Mouse (Mus musculus): ENCODE results near the gene Htatip2. TPM values are rescaled to one million over a fixed set of nuclear protein-coding genes. Genes with fewer than 3 reads are reported as not detected.

The Htatip2 gene
- polyA plus RNA-seq (2017; shearing (Covaris generic)): 10 to 100 TPM; 33.4 to 48.8 TPM

DNA sequence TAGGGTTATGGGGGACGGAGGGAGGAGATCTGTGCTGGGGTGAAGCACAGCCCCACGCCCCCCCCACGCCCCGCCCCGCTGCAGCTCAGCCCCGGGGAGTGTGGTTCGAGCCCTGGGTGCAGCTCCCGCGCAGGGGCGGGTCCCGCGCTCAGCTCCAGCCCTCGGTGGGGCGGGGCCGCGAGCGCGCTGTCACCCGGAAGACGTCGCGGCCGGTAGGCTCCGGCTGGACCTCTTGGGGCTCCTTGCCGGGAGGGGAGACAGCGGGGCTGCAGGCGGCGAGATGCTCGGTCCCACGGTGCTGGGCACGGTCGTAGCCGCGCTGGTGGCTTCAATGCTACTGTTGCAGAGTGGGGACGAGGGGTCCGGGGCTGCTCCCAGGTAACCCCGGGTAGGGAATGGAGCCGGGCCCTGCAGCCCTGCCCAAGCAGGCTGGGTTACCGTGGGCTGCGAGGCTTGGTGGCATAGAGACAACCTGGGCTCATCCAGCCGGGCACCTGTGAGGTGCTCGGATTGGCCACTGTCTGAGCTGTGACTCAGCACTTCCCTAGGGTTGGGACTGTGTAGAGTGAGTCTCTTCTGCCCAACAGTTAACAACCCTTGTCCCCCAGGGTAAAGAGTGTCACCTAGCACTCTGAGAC, at the start of gene Htatip2:
TSS of gene Htatip2 (plus strand) at position 182 of the 638 bp plus-strand sequence.
- peak; percentile 87 for ATAC-seq

DNA sequence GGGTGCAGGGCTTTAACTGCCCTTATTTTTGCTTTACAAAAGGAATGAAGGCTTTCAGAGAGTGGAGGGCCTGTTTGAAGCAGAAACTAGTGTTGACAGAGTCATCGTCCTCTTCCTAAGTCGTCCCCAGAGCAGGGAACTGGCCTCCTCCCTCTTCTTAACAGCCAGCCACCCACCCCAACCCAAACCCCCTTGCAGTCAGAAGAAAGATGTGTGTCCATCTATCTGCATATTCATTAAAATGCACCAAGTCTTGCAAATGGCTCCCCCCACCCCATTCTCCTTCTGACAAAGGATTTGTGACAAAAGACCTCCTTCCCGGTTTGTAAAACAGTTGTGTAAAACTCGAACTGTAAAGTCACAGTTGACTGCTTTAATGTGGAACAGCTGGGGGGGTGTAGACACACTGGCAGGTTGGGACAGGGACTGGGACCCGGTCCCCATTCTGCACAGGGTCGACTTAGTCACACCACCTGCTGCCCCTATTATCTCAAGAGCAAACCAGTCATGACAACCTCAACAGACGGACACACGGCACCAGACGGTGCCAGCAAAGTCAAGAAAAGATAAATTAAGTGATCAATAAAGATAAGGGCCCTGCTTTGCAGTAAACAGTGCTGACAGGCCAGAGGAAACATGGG, 49.4 kb upstream of the Htatip2 start:
- ATAC-seq: no peak

DNA sequence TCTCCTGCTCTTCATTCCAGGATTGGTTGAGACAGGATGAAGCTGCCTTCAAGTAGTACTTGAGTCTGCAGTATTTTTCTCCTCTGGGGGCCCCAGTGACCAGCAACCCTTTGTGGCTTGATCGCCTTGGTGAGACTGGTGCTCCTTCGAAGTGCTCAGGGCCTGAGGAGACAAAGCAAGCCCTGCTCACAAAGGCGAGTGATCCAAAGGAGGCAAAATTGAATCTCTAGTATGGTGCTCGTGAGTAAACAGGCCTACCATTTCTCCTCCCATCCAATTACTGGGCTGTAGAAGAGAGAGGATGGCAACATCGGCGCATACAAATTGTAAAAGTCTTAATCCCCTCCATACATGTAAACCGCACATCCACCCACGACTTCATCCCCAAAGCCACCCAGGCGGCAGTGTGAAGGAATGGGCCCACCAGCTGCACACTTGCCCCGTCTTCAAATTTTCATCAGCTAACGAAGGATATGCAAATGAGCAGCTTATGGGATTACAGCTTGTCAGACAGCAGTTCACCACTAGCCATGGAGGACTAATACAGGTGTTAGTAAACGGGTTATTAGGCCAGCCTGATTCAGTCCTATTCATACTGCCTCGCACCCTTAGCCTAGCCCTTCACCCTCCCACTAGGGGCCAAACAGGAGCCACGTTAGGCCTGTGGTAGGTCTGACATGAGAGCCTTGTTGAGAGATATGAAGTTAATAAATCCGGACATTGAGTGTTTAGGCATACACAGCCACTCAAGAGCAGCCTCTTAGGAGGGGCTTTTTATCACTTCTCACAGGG, 40.8 kb upstream of the Htatip2 start:
- no peak for ATAC-seq

DNA sequence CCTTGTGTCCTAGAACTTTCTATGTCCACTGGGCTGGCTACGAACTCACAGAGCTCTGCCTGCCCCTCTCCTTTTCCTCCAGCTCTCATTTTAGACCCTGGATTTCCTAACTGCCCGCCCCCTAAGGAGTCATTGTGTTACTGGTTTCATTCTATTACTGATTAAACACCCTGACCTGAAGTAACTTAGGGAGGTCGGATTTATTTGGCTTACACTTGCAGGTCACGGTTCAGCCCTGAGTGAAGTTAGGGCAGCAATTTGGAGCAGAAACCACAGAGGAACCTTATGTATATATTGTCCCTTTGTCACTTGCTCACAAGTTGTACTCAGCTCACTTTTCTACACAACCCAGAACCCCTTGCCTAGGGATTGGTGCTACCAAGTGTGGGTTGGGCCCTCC, 24.6 kb upstream of the Htatip2 start:
- ATAC-seq: no peak

DNA sequence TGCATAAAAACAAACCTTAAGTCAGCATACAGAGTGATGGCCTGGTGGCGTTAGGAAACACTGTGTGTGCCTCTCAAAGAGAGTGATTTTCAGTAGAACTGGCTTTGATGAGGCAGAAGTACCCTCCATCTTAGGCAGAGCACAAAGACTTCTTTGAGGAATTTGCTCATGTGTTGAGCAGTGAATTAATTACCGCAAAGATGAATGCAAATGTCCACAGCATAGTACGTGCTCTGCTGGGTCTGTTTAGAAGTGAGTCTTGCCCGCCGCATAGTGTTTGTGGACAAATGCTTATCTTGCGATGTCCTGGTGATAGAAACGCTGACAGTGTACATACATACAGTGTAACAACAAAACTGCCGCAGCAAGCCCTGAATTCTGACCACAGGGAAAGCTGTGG, 19.5 kb upstream of the Htatip2 start:
- no peak for ATAC-seq

DNA sequence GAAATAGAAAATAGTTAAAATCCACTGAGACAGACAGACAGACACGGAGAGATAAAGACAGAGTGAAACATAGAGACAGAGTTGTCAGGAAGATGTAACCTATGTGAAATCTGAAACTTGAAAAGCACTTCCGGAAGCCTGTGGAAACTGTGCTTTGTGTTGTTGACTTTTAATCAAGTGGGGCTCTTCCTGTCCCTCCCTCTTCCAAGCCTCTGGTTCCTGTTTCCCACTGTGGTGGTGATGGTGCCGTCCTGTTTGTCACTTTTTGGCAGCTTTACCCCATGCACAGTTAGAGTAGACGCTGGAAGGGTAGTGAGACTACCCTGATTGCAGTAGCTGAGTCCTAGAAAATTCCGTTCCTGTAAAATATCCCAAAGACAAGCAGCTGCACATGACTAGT, 17.4 kb upstream of the Htatip2 start:
- peak; percentile 91 for ATAC-seq

DNA sequence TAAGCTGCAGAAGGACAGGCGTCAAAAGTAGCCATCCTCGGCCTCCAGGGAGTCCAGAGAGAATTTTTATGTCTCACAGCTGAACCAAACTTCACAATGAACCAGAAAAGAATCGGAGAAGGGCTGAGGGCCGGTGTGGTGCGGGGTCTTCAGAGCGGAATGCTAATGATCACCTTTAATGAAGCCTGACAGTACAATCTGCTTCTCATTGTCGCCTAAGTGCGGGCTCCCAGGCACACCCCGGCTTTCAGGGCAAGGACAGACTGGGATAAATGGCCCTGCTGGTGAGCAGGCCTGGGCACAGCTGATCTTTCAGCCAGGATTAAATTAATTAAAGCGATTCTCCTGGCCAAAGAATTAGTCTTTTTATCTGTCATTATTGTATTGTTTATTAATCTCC, 17.0 kb upstream of the Htatip2 start:
- ATAC-seq: no peak

DNA sequence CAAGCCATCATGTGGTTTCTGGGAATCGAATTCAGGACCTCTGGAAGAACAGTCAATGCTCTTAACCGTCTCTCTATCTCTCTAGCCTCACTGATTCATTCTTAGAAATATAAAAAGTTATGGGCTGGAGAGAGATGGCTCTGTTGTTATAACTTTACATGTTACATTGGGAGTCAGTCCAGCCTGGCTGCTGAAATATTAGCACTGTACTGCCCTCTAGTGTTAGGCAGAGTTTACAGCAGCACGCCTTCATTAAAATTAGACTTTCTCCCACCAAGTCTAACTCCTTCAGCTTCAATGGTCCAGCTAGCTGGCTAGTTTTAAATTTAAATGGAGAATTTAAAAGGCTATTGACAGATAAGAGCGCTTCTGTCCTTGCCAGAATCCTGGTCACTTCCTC, 7.8 kb upstream of the Htatip2 start:
- ATAC-seq: peak; percentile 66

DNA sequence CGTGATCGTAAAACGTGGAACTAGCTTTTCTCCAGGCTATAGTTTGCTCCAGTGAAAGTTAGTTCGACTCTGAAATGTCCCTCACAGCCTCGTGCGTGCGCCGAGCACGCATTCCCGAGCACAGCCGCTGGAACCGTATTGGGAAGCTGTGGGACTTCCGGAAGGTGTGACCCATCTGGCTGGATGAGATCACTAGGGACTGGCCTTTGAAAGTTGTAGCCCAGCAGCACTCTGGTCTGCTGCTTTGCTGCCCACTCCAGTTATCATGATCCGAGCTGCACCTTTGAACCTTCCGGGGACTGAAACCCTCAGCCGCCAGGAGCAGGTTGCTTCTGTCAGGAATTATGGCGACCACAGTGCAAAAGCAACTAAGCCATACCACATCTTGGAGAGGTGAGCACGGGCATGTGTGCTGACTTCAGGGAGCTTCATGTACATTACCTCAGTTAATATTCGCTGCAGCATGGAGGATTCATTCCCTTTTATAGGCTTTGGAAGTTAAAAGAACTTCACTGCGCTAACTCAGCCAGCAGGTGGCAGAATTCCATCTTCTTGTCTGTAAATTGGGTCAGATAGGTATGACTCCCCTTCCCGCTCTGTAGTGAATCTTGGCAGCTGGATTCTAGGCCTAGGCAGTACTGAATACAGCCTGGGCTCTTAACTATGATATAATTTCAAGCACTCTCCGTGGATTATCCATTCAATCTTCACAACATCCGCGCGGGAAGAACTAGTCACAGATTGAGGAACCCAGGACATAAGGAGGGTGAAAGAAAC, 6.0 kb upstream of the Htatip2 start:
- ATAC-seq: peak; percentile 58

DNA sequence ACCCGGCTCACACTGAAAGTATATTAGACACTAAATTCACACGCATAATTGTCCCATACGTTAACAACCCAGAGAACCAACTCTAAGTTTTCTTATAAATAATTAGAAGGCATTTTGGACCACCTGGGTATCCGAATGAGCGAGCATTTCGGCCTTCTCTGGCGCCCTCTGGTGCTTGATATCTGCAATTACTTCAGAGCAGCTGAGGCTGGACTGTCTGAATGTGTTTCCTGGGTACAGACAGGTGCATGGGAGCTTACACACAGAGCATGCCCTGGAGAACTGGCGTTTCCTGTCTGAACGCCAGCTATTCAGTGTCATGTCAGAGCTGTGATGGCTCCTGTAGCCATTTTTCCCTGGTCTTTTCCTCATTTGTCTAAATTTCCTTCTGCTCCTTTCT, 4.1 kb upstream of the Htatip2 start:
- peak; percentile 61 for ATAC-seq

DNA sequence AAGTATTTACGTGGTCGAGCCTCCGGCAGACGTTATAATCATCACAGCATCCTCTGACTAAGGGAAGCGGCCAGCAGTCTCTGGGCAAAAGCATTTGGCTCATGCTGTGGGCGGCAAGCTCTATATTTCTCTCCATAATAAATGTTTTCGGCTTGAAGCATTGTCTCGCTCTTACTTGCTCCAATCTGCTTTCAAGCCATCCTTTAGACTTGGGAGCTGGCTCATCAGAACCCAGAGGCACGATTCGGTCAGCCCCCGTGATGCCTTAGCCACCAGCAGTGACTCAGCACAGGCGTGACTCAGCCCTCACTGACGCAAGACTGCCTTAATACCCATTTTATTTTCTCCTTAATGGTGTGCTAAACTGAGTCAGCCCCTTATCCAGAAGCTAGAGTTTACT, 3.7 kb downstream of the Htatip2 start:
- ATAC-seq: no peak

DNA sequence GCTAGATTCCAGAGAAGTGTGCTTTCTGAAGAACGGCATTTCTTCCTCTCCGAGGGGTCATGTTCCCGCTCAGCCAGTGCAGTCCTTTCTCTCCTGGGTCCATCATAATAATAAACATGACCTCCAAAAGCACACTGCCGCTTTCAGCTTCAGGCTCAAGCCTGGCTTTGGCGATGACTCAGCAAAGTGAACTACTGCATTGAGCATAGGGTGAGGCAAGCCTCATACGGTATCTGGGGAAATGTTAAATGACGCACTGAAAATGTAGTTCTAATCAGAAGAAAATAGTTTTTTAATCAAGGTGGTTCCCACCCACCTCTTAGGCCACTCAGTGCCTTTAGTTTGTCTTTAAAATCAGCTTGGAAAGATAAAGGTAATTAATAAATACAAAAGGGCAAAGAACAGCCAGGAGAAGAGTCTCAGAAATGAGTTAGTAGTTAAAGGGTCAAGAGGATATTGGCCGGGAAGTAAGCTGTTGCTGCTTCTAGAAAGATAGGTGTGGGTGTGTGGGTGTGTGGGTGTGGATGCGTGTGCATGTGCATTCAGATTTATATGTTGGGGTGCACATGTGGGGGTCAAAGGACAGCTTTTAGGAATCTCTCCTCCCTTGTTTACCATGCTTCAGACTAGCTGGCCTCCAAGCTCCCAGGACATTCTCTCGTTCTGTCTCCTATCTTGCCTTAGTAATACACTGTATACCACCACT, 5.2 kb downstream of the Htatip2 start:
- ATAC-seq: no peak

DNA sequence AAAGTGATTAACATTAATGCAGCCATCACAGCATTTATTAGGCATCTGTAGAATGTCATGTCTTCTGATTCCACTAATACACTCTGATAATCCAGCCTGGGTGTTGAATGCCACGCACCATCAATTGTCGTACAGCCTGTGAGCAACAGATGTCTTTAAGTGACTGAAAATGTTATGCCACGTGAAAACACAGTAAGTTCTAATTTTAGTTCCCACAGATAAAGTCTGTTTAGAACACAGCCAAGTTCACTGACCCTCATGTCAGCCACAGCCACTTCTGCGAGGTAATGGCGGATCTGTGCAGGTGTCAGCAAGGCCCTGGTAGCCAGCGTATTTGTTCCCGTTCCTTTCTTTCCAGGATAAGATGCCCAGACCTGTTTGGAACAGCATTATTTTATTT, 7.3 kb downstream of the Htatip2 start:
- no peak for ATAC-seq

DNA sequence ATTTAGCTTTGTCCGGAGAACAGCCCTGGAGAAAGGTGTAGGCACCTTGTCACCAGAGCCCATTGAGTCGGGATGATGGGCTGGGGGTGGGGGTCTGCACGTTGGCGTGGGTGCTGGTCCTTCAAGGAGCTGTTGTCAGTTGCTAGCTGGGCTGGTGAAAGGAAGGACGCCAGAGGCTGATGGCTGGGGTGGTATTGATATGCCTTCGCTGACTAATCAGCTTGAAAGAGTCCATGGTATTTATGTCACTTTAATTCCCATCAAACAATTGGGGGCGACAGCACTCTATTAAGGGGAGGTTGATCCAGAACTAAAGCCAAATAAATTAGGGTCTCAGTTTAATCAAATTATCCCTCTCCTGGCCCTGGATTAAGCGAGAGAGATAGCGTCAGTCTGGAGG, 9.6 kb downstream of the Htatip2 start:
- ATAC-seq: no peak

DNA sequence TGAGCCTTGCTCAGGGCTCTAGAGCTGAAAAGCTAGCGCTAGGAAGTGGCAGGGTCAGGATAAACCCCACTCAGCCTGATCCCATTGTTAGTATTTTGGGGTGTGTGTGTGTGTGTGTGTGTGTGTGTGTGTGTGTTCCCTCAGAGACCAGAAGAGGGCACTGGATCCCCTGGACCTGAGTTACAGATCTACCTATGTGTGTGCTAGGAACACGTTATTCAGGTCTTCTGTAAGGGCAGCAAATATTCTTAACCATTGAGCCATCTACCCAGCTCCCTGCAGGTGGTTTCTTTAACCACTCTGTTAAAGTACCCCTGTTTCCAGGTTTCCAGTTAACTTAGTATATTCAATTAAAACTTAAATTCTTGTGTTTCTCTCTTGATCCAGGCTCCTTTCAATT, 15.5 kb downstream of the Htatip2 start:
- no peak for ATAC-seq

DNA sequence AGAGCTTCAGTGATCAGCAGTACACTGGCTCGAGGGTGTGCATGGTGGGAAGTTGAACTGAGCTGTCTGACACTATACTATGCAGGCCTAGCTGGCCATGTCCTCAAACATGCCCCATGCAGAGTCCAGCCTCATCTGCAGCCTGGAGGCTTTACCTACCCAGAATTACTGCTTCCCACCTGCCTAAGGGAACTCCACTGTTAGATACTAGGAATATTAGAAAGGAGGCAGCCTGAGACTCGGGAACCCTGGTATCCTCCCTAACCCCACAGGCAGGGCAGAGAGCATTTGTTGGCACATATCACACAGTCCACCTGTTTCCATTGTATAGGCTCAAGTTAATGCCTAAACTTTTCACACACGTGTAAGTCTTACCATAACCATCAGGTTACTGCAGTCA, 18.7 kb downstream of the Htatip2 start:
- ATAC-seq: no peak

DNA sequence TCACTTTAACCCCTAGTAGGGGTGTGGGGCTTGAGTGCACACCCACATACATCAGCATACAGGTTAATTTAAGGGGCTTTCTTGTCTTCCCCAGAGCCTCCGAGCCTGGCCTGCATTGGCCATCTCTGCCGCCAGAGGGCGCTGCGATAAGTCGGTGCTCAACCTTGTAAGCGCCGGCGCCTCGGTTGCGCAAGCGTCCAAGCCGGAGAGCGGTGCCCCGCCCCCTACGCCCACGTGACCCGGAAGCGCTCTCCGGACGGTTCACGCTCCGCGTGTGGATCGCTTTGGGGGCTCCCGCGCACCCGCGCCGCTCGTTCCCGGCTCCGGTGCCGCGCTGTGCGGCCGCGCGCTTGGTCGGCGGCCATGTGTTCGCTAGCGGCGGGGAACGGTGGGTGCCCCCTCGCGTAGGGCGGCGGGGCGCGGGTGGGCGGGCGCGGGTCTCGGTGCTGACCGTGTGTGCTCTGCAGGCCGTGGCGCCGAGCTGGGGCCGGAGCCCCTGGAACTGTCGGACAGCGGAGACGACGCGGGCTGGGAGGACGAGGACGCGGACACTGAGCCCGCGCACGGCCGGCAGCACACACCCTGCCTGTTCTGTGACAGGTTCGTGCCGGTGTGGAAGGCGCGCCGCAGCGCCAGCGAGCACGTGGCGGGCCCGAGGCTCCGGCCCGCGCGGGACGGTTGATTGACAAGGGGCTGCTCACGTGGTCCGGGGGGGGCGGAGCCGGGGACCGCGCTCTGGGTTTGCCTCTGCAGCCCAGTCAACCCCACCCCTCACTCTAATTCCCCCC, 19.4 kb downstream of the Htatip2 start, which contains the start of gene Prmt3:
TSS of gene Prmt3 (plus strand) at position 233 of the 788 bp plus-strand sequence.
- ATAC-seq: peak; percentile 92

DNA sequence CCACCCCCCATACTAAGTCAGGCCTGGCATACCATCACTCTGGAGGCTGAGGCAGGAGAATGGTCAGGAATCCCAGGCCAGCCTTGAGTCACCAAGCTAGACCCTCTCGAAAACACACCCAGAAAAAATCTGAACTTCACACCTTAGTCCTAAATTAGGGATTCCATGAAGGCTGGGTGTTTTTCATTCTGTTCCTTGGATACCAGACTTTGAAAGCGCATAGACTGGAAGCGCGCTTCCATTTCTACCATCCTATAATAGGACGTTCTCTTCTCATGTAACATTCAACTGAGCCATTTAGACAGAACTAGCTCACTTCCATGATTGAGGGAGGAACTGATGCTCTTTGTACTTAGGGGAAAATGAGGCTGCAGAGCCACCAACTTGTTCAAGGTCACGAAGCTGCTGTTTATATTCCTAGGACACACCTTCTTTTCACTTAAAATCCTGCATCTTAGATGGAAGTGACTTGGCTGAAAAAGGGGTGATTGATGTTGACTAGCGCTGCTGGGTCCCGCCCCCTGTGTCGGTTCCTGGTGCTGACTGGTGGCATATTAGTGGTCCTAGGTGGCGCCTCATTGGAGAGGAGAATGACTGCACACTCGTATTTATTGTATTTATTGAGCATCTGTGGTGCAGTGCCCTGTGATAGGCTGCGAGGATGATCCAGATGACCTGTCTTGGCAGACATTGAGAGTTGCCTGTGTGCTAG, 20.1 kb downstream of the Htatip2 start:
- no peak for ATAC-seq

DNA sequence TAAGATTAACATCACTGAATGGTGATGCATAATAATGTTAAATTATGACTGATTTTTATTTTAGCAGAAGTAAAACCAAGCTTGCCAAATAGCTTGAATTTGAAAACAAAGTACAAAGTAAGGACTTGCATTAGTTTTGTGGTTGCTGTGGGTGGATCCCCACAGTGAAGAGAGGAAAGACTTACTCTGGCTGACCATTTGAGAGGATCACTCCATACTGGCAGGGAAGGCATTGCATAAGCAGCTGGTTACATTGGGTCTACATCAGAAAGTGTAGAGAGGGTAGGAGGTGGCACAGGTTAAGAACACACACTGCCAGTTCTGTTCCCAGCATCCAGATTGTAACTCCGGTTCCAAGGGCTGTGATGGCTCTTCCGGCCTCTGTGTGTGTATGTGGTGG, 24.1 kb downstream of the Htatip2 start:
- ATAC-seq: no peak

DNA sequence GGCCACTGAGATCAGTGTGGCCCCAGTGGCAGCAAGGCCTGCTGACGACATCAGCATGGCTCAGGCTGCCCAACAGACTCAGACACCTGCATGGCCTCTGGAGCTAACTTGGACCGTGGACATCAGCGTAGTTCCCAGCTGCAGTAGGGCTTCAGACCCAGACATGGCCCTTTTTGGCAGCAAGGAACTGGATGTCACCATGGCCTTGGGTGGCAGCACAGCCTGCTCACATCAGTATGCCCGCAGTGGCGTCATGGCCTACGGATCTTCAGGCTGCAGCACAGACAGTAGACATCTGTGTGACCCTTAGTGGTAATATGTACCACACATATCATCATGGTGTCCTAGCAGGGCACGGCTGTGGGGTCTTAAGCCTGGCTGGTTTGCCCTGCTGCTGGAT, 26.2 kb downstream of the Htatip2 start:
- no peak for ATAC-seq

Data from CD4-positive, CD25-positive, alpha-beta regulatory T cell, adult 4 months (primary cell).